ENCODE assay signal across 8 mouse cellular contexts in genomic region chr19:53185486-53186134, GRCm38 (mm10). TPM values are rescaled to one million over a fixed set of nuclear protein-coding genes. Genes with fewer than 3 reads are reported as not detected.
DNase-seq lines count a peak whose midpoint lies in the region; ATAC-seq lines count a peak whose summit lies in the region.

No protein-coding gene starts in this region.

- H3K4me1 ChIP-seq in hindbrain, embryonic 16.5 days (ENCODE audit: control insufficient read depth, insufficient read depth, low read depth, low read length), result peaks cover 8% of the 10 kb centered on the region

- H3K36me3 ChIP-seq in hindbrain, embryonic 16.5 days (ENCODE audit: control insufficient read depth, insufficient read depth, low read length), result no peaks in the 10 kb centered on the region

- no peaks in the 10 kb centered on the region for H3K27me3 ChIP-seq in hindbrain, embryonic 16.5 days (replicated peaks; ENCODE audit: control insufficient read depth, insufficient read depth, low read length)

- no peak overlapping the region for H3K4me2 ChIP-seq in hindbrain, embryonic 16.5 days (ENCODE audit: low read length)

- no peak overlapping the region for H3K9ac ChIP-seq in hindbrain, embryonic 16.5 days (ENCODE audit: low read depth, low read length)

- WGBS in hindbrain, embryonic 16.5 days, result 67% methylated on average over 8 of the region's 8 CpGs

- no peak overlapping the region for H3K4me3 ChIP-seq in hindbrain, embryonic 16.5 days (ENCODE audit: low read length)

- H3K27ac ChIP-seq in hindbrain, embryonic 16.5 days (ENCODE audit: low read depth, low read length), result no peak overlapping the region

- DNase-seq in CD4-positive helper T cell, adult 2 months (ENCODE audit: low read depth, low spot score), result peak; percentile 92
- peak; percentile 93 for DNase-seq in liver
- DNase-seq in ovary, postnatal 10 days (ENCODE audit: low spot score), result no peak
- DNase-seq in cerebellum, postnatal 36 days, result no peak

- peak; percentile 78 for ATAC-seq in activated CD4-positive, CD25-positive, alpha-beta regulatory T cell, adult 4 months
- ATAC-seq in neutrophil, adult 5-6 weeks (ENCODE audit: extremely low read depth, insufficient number of reproducible peaks, low FRiP score, poor library complexity, severe bottlenecking), result peak; percentile 82
- no peak for ATAC-seq in frontal cortex, adult (ENCODE audit: low TSS enrichment)
- ATAC-seq in hindbrain, embryonic 16.5 days, result no peak

- H3K9me3 ChIP-seq in hindbrain, embryonic 16.5 days (ENCODE audit: control insufficient read depth, low read length), result no peaks in the 10 kb centered on the region

RNA-seq across cellular contexts. Expression of gene Add3, which starts 45.4 kb away (rescaled TPM):
- 100 to 1,000 TPM; 113 to 128 TPM for polyA plus RNA-seq in activated CD4-positive, CD25-positive, alpha-beta regulatory T cell, adult 4 months (2017; shearing (Covaris generic))
- 397 and 420 TPM in 2 replicates for total RNA-seq in neutrophil, adult 5-6 weeks (2017)
- 48.5 and 51.6 TPM in 2 replicates for polyA plus RNA-seq in hindbrain, embryonic 16.5 days (2015; fragmentation: Nextera tagmentation; extraction: Ambion mirVana)

Comparison
In these comparisons a context has a peak if more than half of its experiments do, and no peak if none do; other contexts are left out.
1. DNase-seq: peak in CD4-positive helper T cell, adult 2 months (single experiment) and liver (single experiment); none in ovary, postnatal 10 days (single experiment) and cerebellum, postnatal 36 days (0 of 2).
2. ATAC-seq: peak in activated CD4-positive, CD25-positive, alpha-beta regulatory T cell, adult 4 months (single experiment) and neutrophil, adult 5-6 weeks (single experiment); none in frontal cortex, adult (single experiment) and hindbrain, embryonic 16.5 days (single experiment).